Mouse (Mus musculus): ENCODE data around the gene Draxin.

GRCm38 (mm10) chr4:148149540-148149939, 19.0 kb upstream of the Draxin start:
- TF ChIP-seq CTCF (conservative IDR thresholded peaks at IDR 0.05; ENCODE audit: low read length) (no peak), POU5F1 (IDR thresholded peaks at IDR 0.05; ENCODE audit: borderline replicate concordance, low read length) (no peak), NANOG (IDR thresholded peaks at IDR 0.05; ENCODE audit: borderline replicate concordance, low read length) (no peak)

Data from E14TG2a.4 (cell line).